Mouse (Mus musculus): Measurements from ENCODE around the gene Kcnj8. TPM values are rescaled to one million over a fixed set of nuclear protein-coding genes. Genes with fewer than 3 reads are reported as not detected.

Kcnj8 gene
- polyA plus RNA-seq, 1 experiment from 2014 or later, result 35.7 TPM

GRCm38 (mm10) chr6:142558076-142558475, 13.3 kb downstream of the Kcnj8 start:
- Histone ChIP-seq H3K27ac (ENCODE audit: low read length) (no peak overlapping the region), H3K4me3 (ENCODE audit: low read length) (no peak overlapping the region), H3K9ac (ENCODE audit: low read depth, low read length) (no peak overlapping the region), H3K4me1 (ENCODE audit: control insufficient read depth, insufficient read depth, low read length) (no peaks in the 10 kb centered on the region), H3K9me3 (ENCODE audit: control insufficient read depth, low read length) (no peaks in the 10 kb centered on the region), H3K4me2 (ENCODE audit: low read depth, low read length) (no peak overlapping the region), H3K27me3 (replicated peaks; ENCODE audit: control insufficient read depth, insufficient read depth, low read length) (no peaks in the 10 kb centered on the region), H3K36me3 (ENCODE audit: control insufficient read depth, insufficient read depth, low read length) (no peaks in the 10 kb centered on the region)
- no peak for ATAC-seq
- WGBS, result 87% methylated on average over 10 of the region's 10 CpGs

GRCm38 (mm10) chr6:142555988-142556387, 15.4 kb downstream of the Kcnj8 start:
- WGBS, result 62% methylated on average over 1 of the region's 1 CpGs
- no peaks in the 10 kb centered on the region for H3K36me3 ChIP-seq (ENCODE audit: control insufficient read depth, insufficient read depth, low read length)

DNA sequence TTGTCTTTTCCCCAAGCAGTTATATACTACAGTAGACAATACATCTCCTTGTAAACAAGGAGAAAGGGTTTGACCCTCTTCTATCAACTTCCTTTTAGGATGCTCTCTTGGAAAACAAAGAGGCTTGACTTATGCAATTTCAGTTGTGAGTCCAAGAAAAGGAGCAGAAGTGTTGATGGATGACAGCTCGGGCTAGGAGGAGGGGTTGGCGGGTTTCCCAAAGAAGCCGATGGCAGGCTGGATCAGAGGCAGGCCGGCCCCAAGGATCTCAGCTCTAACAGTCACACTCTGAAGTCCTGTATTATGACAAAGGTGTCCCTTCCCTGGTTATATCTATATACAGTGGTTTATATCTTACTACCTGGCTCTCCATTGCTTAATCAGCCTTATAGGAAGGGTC, 19.9 kb downstream of the Kcnj8 start:
- Histone ChIP-seq H3K27me3 (replicated peaks; ENCODE audit: control insufficient read depth, insufficient read depth, low read length) (no peaks in the 10 kb centered on the region), H3K9me3 (ENCODE audit: control insufficient read depth, low read length) (no peaks in the 10 kb centered on the region), H3K27ac (ENCODE audit: low read length) (no peak overlapping the region), H3K36me3 (ENCODE audit: control insufficient read depth, insufficient read depth, low read length) (no peaks in the 10 kb centered on the region), H3K4me3 (ENCODE audit: low read length) (no peak overlapping the region), H3K4me1 (ENCODE audit: control insufficient read depth, insufficient read depth, low read length) (0 out of 2 replicates have a peak, but pooled peaks cover 3% of the 10 kb centered on the region), H3K4me2 (ENCODE audit: low read depth, low read length) (no peak overlapping the region), H3K9ac (ENCODE audit: low read depth, low read length) (no peak overlapping the region)
- ATAC-seq, result no peak
- WGBS, result 52% methylated on average over 4 of the region's 4 CpGs

More at GRCm38 (mm10) chr6:142555988-142556387, 15.4 kb downstream of the Kcnj8 start:
- Histone ChIP-seq H3K4me2 (ENCODE audit: low read depth, low read length) (no peak overlapping the region), H3K4me1 (ENCODE audit: control insufficient read depth, insufficient read depth, low read length) (0 out of 2 replicates have a peak, but pooled peaks cover under 1% of the 10 kb centered on the region), H3K9me3 (ENCODE audit: control insufficient read depth, low read length) (no peaks in the 10 kb centered on the region), H3K4me3 (ENCODE audit: low read length) (no peak overlapping the region), H3K27ac (ENCODE audit: low read length) (no peak overlapping the region), H3K9ac (ENCODE audit: low read depth, low read length) (no peak overlapping the region), H3K27me3 (replicated peaks; ENCODE audit: control insufficient read depth, insufficient read depth, low read length) (no peaks in the 10 kb centered on the region)
- no peak for ATAC-seq

DNA sequence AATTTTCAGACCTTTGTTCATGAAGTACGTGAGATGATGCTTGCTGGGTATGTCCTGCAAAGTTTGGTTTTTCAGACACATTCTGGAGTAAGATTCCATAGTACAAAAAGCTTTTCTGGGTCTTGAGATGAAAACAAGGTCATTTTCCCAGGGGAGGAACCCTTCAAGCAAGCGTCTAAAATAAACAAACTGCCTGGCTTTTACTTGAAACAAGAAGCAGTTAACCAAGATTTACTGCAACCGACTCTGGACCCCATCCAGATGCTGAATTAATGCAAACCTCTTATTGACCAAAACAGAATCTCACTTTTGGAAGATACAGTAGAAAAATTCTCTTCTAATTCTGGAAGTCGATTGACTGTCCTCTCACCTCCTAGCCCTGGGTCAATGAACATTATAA, 20.5 kb downstream of the Kcnj8 start:
- ATAC-seq, result no peak
- H3K9ac ChIP-seq (ENCODE audit: low read depth, low read length), result no peak overlapping the region
- H3K4me2 ChIP-seq (ENCODE audit: low read depth, low read length), result no peak overlapping the region
- H3K27me3 ChIP-seq (replicated peaks; ENCODE audit: control insufficient read depth, insufficient read depth, low read length), result no peaks in the 10 kb centered on the region
- H3K9me3 ChIP-seq (ENCODE audit: control insufficient read depth, low read length), result no peaks in the 10 kb centered on the region
- no peaks in the 10 kb centered on the region for H3K36me3 ChIP-seq (ENCODE audit: control insufficient read depth, insufficient read depth, low read length)
- no peak overlapping the region for H3K4me3 ChIP-seq (ENCODE audit: low read length)
- 0 out of 2 replicates have a peak, but pooled peaks cover 3% of the 10 kb centered on the region for H3K4me1 ChIP-seq (ENCODE audit: control insufficient read depth, insufficient read depth, low read length)
- H3K27ac ChIP-seq (ENCODE audit: low read length), result peak overlapping the region; percentile 42; the same call in 1 of the 2 replicates
- WGBS, result 40% methylated on average over 4 of the region's 4 CpGs

DNA sequence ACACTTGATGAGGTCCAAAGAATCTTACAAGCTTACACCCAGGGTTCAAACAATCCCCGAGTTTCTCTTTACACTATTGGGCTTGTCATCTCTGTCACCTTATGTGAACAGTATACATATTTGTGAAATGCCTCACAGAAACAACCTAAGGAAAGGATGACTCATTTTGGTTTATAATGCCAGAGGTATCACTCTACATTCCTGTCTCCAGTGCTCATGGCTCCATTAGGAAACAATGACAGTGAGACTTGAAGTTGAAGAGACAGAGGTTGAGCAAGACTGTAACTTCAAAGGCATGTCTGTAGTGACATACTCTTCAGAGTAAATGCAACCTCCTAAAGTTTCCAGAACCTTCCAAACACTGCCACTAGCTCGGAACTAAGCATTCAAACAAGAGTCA, 23.0 kb downstream of the Kcnj8 start:
- Histone ChIP-seq H3K9ac (ENCODE audit: low read depth, low read length) (no peak overlapping the region), H3K27me3 (replicated peaks; ENCODE audit: control insufficient read depth, insufficient read depth, low read length) (no peaks in the 10 kb centered on the region), H3K27ac (ENCODE audit: low read length) (no peak overlapping the region), H3K4me2 (ENCODE audit: low read depth, low read length) (no peak overlapping the region), H3K9me3 (ENCODE audit: control insufficient read depth, low read length) (no peaks in the 10 kb centered on the region), H3K4me1 (ENCODE audit: control insufficient read depth, insufficient read depth, low read length) (0 out of 2 replicates have a peak, but pooled peaks cover 3% of the 10 kb centered on the region), H3K4me3 (ENCODE audit: low read length) (no peak overlapping the region), H3K36me3 (ENCODE audit: control insufficient read depth, insufficient read depth, low read length) (no peaks in the 10 kb centered on the region)
- no peak for ATAC-seq
- 92% methylated on average over 2 of the region's 2 CpGs for WGBS

GRCm38 (mm10) chr6:142545132-142545531, 26.3 kb downstream of the Kcnj8 start:
- 53% methylated on average over 14 of the region's 14 CpGs for WGBS
- peak overlapping the region; percentile 3; the same call in 1 of the 2 replicates for H3K27ac ChIP-seq (ENCODE audit: low read length)

DNA sequence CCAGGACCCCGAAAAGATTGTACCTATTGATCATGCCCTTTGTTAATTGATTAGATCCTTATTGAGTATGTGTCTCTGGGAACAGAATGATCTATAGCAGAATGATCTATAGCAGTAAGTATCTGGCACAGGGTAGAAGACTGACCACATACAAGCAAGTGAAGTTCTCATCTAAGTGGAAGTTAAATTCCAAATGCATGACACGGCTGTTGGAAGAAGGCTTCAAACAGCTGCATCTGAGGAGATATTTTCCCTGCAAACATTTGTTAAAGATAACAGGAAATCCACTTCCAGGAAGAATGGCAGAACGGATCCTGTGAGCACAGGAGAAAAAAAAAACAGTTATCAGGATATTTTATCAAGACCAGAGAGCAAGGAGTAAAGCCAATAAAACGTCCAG, 27.8 kb downstream of the Kcnj8 start:
- Histone ChIP-seq H3K9ac (ENCODE audit: low read depth, low read length) (no peak overlapping the region), H3K4me3 (ENCODE audit: low read length) (no peak overlapping the region), H3K4me1 (ENCODE audit: control insufficient read depth, insufficient read depth, low read length) (no peaks in the 10 kb centered on the region), H3K27ac (ENCODE audit: low read length) (peak overlapping the region; percentile 55; the same call in 1 of the 2 replicates), H3K4me2 (ENCODE audit: low read depth, low read length) (no peak overlapping the region), H3K36me3 (ENCODE audit: control insufficient read depth, insufficient read depth, low read length) (no peaks in the 10 kb centered on the region), H3K9me3 (ENCODE audit: control insufficient read depth, low read length) (no peaks in the 10 kb centered on the region), H3K27me3 (replicated peaks; ENCODE audit: control insufficient read depth, insufficient read depth, low read length) (no peaks in the 10 kb centered on the region)
- ATAC-seq, result no peak
- WGBS, result 41% methylated on average over 4 of the region's 4 CpGs

More at GRCm38 (mm10) chr6:142545132-142545531, 26.3 kb downstream of the Kcnj8 start:
- Histone ChIP-seq H3K9me3 (ENCODE audit: control insufficient read depth, low read length) (no peaks in the 10 kb centered on the region), H3K9ac (ENCODE audit: low read depth, low read length) (no peak overlapping the region), H3K4me1 (ENCODE audit: control insufficient read depth, insufficient read depth, low read length) (no peaks in the 10 kb centered on the region), H3K4me3 (ENCODE audit: low read length) (no peak overlapping the region), H3K36me3 (ENCODE audit: control insufficient read depth, insufficient read depth, low read length) (no peaks in the 10 kb centered on the region), H3K27me3 (replicated peaks; ENCODE audit: control insufficient read depth, insufficient read depth, low read length) (no peaks in the 10 kb centered on the region), H3K4me2 (ENCODE audit: low read depth, low read length) (0 out of 2 replicates have a peak overlapping the region, but pooled peaks have one; percentile 17)
- peak; percentile 47; the same call in 1 of the 2 replicates for ATAC-seq

DNA sequence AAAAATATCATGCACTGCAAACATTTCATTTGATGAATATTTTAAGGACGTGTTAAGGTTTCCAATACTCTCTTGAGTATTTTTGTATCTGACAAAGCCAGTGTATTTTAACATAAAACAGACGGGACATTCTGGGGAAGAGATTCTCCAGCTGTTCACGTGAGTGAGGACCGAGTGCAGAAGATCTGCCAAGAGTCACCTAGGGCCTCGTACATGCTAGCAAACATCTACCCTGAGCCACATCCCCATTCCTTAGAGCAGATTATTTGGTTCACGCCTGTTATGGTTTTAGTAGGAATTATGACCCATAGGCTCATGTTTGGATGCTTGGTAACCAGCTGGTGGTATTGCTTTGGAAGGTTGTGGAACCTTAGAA, 28.6 kb downstream of the Kcnj8 start:
- H3K9ac ChIP-seq (ENCODE audit: low read depth, low read length), result no peak overlapping the region
- no peak overlapping the region for H3K4me3 ChIP-seq (ENCODE audit: low read length)
- peak overlapping the region; percentile 53 for H3K27ac ChIP-seq (ENCODE audit: low read length)
- H3K27me3 ChIP-seq (replicated peaks; ENCODE audit: control insufficient read depth, insufficient read depth, low read length), result no peaks in the 10 kb centered on the region
- no peak overlapping the region for H3K4me2 ChIP-seq (ENCODE audit: low read depth, low read length)
- H3K4me1 ChIP-seq (ENCODE audit: control insufficient read depth, insufficient read depth, low read length), result peaks cover 3% of the 10 kb centered on the region; the same call in 1 of the 2 replicates
- 56% methylated on average over 6 of the region's 6 CpGs for WGBS
- no peaks in the 10 kb centered on the region for H3K36me3 ChIP-seq (ENCODE audit: control insufficient read depth, insufficient read depth, low read length)
- H3K9me3 ChIP-seq (ENCODE audit: control insufficient read depth, low read length), result no peaks in the 10 kb centered on the region
- peak; percentile 33; the same call in 1 of the 2 replicates for ATAC-seq

GRCm38 (mm10) chr6:142542082-142542799, 29.2 kb downstream of the Kcnj8 start:
- peaks cover 3% of the 10 kb centered on the region; the same call in 1 of the 2 replicates for H3K4me1 ChIP-seq (ENCODE audit: control insufficient read depth, insufficient read depth, low read length)
- H3K27me3 ChIP-seq (replicated peaks; ENCODE audit: control insufficient read depth, insufficient read depth, low read length), result no peaks in the 10 kb centered on the region
- peak overlapping the region; percentile 60 for H3K27ac ChIP-seq (ENCODE audit: low read length)
- no peaks in the 10 kb centered on the region for H3K36me3 ChIP-seq (ENCODE audit: control insufficient read depth, insufficient read depth, low read length)
- H3K4me2 ChIP-seq (ENCODE audit: low read depth, low read length), result no peak overlapping the region
- 44% methylated on average over 8 of the region's 8 CpGs for WGBS
- ATAC-seq, result peak; percentile 51
- no peak overlapping the region for H3K9ac ChIP-seq (ENCODE audit: low read depth, low read length)
- H3K9me3 ChIP-seq (ENCODE audit: control insufficient read depth, low read length), result no peaks in the 10 kb centered on the region
- no peak overlapping the region for H3K4me3 ChIP-seq (ENCODE audit: low read length)

Measured in intestine, embryonic 16.5 days (tissue).